Mouse (Mus musculus) ES-Bruce4 (cell line): ENCODE results near the gene Shroom3. TPM values are rescaled to one million over a fixed set of nuclear protein-coding genes. Genes with fewer than 3 reads are reported as not detected.

ENCODE experiments used
- H3K27ac ChIP-seq: 2 replicates; pipeline ENCODE4 v1.5.1; 2012; ENCODE audit warnings: low read length, inconsistent platforms; ENCODE audit not compliant: insufficient read depth
- H3K27me3 ChIP-seq: 2 replicates; pipeline ENCODE4 v1.6.1; 2012; ENCODE audit warnings: mild to moderate bottlenecking, low read length, inconsistent platforms; ENCODE audit not compliant: control insufficient read depth, poor library complexity, insufficient read depth, severe bottlenecking
- H3K36me3 ChIP-seq: 2 replicates; pipeline ENCODE4 v1.6.1; 2012; ENCODE audit warnings: inconsistent platforms, mild to moderate bottlenecking, low read length, moderate library complexity; ENCODE audit not compliant: control insufficient read depth, poor library complexity, insufficient read depth, severe bottlenecking
- H3K4me1 ChIP-seq: one replicate; pipeline ENCODE4 v1.8.1; 2011; ENCODE audit warnings: low read length; ENCODE audit not compliant: control insufficient read depth, insufficient read depth
- H3K4me3 ChIP-seq: 2 replicates; pipeline ENCODE4 v1.5.1; 2011; ENCODE audit warnings: low read depth, mild to moderate bottlenecking, low read length
- H3K9ac ChIP-seq: 2 replicates; pipeline ENCODE4 v1.6.1; 2012; ENCODE audit warnings: low read depth, mild to moderate bottlenecking, inconsistent platforms; ENCODE audit not compliant: poor library complexity, severe bottlenecking
- H3K9me3 ChIP-seq: replicated peaks from 2 replicates; pipeline ENCODE4 v1.6.1; 2012; ENCODE audit warnings: mild to moderate bottlenecking, low read length, inconsistent platforms; ENCODE audit not compliant: control insufficient read depth, poor library complexity, insufficient read depth, severe bottlenecking
- CTCF ChIP-seq: IDR thresholded peaks from one replicate; pipeline ENCODE4 v1.8.1; 2011; ENCODE audit warnings: low read depth, low read length
- EP300 ChIP-seq: IDR thresholded peaks from 2 replicates; pipeline ENCODE4 v1.6.1; 2011; ENCODE audit warnings: low read depth, low read length; ENCODE audit not compliant: insufficient read depth
- POLR2A ChIP-seq: IDR thresholded peaks from one replicate; pipeline ENCODE4 v1.8.1; 2011; ENCODE audit warnings: low read length; ENCODE audit not compliant: insufficient read depth
- polyA plus RNA-seq: library from polyadenylated mRNA; stranded (reverse); fragments of >200 nt; gene quantifications from 2 replicates; pipeline ENCODE4 v1.2.4, GENCODE M21; 2011; ENCODE audit warnings: low read depth; ENCODE audit not compliant: missing spikeins, insufficient read depth, insufficient read length

The Shroom3 gene
- polyA plus RNA-seq, 1 experiment: 49.1 TPM

DNA sequence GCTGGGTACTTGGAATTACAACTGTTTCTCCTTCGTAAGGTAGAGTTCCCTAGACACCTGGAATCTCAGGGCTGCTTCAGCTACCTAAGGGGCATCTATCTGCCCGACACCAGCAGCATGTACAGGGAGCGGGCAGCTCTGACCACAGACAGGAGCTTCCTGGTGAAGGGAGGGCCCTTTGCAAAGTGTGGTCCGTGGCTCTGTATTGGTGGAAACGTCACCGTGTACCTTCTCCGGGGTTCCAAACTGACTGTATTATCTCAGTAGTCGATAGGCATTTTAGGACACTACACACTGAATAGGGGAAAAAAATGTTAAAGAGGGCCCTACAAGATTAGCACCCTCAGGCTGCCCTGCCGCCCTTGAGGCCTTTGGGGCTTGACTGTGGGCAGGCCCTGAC is 221.9 kb downstream of the Shroom3 start:
- Histone ChIP-seq H3K4me1 (peaks cover 7% of the 10 kb centered on the region), H3K36me3 (no peaks in the 10 kb centered on the region), H3K27ac (no peak overlapping the region), H3K9me3 (peaks cover 3% of the 10 kb centered on the region; the same call in 1 of the 2 replicates), H3K9ac (no peak overlapping the region), H3K4me3 (no peak overlapping the region), H3K27me3 (no peaks in the 10 kb centered on the region)
- no peak for TF ChIP-seq POLR2A
- TF ChIP-seq EP300: no peak
- TF ChIP-seq CTCF: no peak

DNA sequence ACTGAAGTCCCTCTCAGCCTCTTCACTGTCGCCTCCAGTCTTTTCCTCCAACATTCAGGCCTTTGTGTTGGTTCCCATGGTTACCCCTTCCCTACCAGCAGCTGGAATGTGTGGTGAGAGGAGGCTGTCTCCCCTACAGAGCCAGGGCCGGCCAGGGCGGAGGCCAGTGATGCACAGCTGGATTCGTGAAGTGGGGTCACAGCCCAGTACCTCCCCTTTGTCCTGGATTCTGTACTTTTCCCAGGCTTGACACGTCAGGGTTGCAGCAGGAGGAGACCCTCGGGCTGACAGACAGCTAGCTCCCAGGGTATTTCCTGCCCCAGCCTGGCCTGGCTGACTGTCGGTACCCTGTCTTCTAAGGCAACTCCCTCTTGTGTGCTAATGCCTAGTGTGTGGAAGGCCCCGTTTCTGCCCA is 222.4 kb downstream of the Shroom3 start:
- TF ChIP-seq CTCF: no peak
- no peak for TF ChIP-seq POLR2A
- TF ChIP-seq EP300: 0 out of 2 replicates have a peak, but pooled peaks have one; percentile 9
- Histone ChIP-seq H3K9ac (no peak overlapping the region), H3K4me1 (peaks cover 7% of the 10 kb centered on the region), H3K36me3 (no peaks in the 10 kb centered on the region), H3K27ac (no peak overlapping the region), H3K4me3 (no peak overlapping the region), H3K27me3 (no peaks in the 10 kb centered on the region), H3K9me3 (peaks cover 3% of the 10 kb centered on the region; the same call in 1 of the 2 replicates)

DNA sequence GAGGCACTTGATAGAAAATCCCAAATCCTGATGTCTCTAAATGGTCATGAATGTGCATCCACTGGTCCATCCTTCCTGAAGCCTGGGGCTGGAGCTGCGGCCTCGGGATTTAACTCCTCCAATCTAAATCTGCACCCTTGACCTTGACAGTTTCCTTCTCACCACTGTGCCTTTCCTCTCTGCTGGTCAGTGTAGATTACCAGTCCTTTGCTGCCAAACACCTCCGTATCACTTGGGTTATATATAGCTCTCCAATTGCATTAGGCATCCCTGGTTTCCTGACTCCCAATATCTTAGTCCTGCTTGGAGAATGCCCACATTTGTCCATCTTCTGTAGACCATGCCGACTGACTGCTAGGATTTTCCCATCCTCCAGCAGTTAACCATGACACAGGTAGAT is 225.0 kb downstream of the Shroom3 start:
- Histone ChIP-seq H3K4me3 (no peak overlapping the region), H3K9ac (no peak overlapping the region), H3K27ac (no peak overlapping the region), H3K27me3 (no peaks in the 10 kb centered on the region), H3K9me3 (peaks cover 3% of the 10 kb centered on the region; the same call in 1 of the 2 replicates), H3K36me3 (no peaks in the 10 kb centered on the region), H3K4me1 (peaks cover 5% of the 10 kb centered on the region)
- TF ChIP-seq POLR2A (no peak), CTCF (no peak), EP300 (no peak)

DNA sequence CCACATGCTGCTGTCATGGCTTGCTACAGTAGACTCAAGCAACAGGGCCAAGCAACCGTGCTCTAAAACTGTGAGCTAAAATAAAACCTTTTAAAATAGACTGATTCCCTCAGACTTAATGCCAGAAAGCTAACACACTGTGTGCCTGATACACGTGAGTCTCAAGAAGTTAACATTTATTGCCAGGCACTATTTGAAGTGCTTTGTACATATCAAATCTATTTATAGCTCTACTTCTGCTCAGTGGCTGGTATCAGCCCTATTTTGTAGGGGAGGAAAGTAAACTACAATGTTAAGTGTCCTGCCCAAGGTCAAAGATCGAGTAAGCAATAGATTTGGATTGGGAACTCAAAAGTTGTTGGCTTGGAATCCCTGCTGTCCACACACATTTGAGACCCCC is 227.6 kb downstream of the Shroom3 start:
- Histone ChIP-seq H3K27me3 (no peaks in the 10 kb centered on the region), H3K4me3 (no peak overlapping the region), H3K9me3 (peaks cover 3% of the 10 kb centered on the region; the same call in 1 of the 2 replicates), H3K9ac (no peak overlapping the region), H3K4me1 (no peaks in the 10 kb centered on the region), H3K27ac (no peak overlapping the region), H3K36me3 (no peaks in the 10 kb centered on the region)
- TF ChIP-seq EP300 (no peak), POLR2A (no peak), CTCF (no peak)

DNA sequence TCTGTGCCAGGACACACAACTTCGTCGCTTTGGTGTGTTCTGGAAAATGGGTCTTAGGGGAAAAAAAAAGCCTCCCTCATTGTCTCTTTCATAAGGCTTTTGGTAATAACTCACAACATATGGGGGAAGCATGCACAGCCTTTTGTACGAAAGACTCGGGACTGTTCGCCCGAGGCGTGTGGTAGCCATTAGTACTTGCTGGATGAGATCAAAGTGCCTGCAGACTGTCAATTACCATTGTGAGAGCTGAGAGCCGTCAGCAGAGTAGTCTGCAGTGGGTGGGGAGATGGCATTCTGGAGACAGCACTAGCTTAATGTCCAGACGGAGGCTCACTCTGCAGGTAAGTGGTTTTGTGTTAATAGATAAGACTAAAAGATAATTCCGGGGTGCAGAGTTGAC is 232.2 kb downstream of the Shroom3 start:
- Histone ChIP-seq H3K4me1 (no peaks in the 10 kb centered on the region), H3K27me3 (no peaks in the 10 kb centered on the region), H3K9ac (no peak overlapping the region), H3K27ac (no peak overlapping the region), H3K36me3 (no peaks in the 10 kb centered on the region), H3K4me3 (no peak overlapping the region), H3K9me3 (no peaks in the 10 kb centered on the region)
- TF ChIP-seq CTCF: no peak
- no peak for TF ChIP-seq POLR2A
- no peak for TF ChIP-seq EP300

DNA sequence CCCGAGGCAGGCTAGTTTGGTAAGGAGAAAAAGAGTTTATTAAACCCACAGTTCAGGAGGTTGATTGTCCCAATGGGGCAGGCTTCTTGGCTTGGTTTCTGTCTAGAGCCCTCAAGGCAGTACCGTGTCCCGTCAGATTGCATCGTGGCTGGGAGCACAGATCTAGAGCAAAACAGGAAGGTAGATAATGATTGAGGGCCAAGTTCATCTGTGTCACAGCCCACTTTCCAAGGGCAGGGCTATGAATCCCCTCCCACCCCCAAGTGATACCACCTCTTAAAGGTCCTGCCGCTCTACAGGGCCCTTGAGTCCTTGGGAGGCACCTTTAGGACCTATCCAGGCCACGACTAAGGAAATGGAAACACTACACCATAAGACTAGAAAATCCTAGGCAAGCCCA is 234.5 kb downstream of the Shroom3 start:
- H3K36me3 ChIP-seq: no peaks in the 10 kb centered on the region
- no peaks in the 10 kb centered on the region for H3K9me3 ChIP-seq
- H3K27me3 ChIP-seq: no peaks in the 10 kb centered on the region
- peaks cover 4% of the 10 kb centered on the region for H3K4me1 ChIP-seq
- TF ChIP-seq POLR2A: no peak
- no peak for TF ChIP-seq EP300
- TF ChIP-seq CTCF: no peak
- H3K9ac ChIP-seq: no peak overlapping the region
- no peak overlapping the region for H3K4me3 ChIP-seq
- H3K27ac ChIP-seq: no peak overlapping the region
